Mouse (Mus musculus) embryonic facial prominence, embryonic 12.5 days (tissue): ENCODE measurements around the gene Chchd6. TPM values are rescaled to one million over a fixed set of nuclear protein-coding genes. Genes with fewer than 3 reads are reported as not detected.

ENCODE experiments used
- ATAC-seq: fragments of 200-750 bp; cut with Nextera tagmentation; 2 replicates; pipeline ENCODE4 v1.8.0; 2017; ENCODE audit not compliant: insufficient number of reproducible peaks, insufficient read depth, low FRiP score, low TSS enrichment
- H3K27ac ChIP-seq: fragments of 300-500 bp; sonication (generic); 2 replicates; pipeline ENCODE4 v1.5.1; 2016; ENCODE audit warnings: mild to moderate bottlenecking
- H3K27me3 ChIP-seq: fragments of 300-500 bp; sonication (generic); 2 replicates; pipeline ENCODE4 v1.6.1; 2016; ENCODE audit warnings: mild to moderate bottlenecking, moderate library complexity
- H3K36me3 ChIP-seq: fragments of 300-500 bp; sonication (generic); 2 replicates; pipeline ENCODE4 v1.6.1; 2016; ENCODE audit warnings: mild to moderate bottlenecking
- H3K4me1 ChIP-seq: fragments of 300-500 bp; sonication (generic); 2 replicates; pipeline ENCODE4 v1.6.1; 2016
- H3K4me2 ChIP-seq: fragments of 300-500 bp; sonication (generic); replicated peaks from 2 replicates; pipeline ENCODE4 v1.6.1; 2016; ENCODE audit warnings: mild to moderate bottlenecking, moderate library complexity
- H3K4me3 ChIP-seq: fragments of 300-500 bp; sonication (generic); 2 replicates; pipeline ENCODE4 v1.5.1; 2016; ENCODE audit warnings: mild to moderate bottlenecking
- H3K9ac ChIP-seq: fragments of 300-500 bp; sonication (generic); 2 replicates; pipeline ENCODE4 v1.6.1; 2016; ENCODE audit warnings: mild to moderate bottlenecking, moderate library complexity
- H3K9me3 ChIP-seq: fragments of 300-500 bp; sonication (generic); 2 replicates; pipeline ENCODE4 v1.6.1; 2016; ENCODE audit warnings: mild to moderate bottlenecking, moderate library complexity
- WGBS: fragments of 180-500 bp; shearing (Covaris S2); methylation state at CpG from one replicate; pipeline ENCODE4 v1.1.7; 2016; 5-methylcytosine and 5-hydroxymethylcytosine counted together
- polyA plus RNA-seq: library from polyadenylated mRNA; unstranded; fragments of >200 nt; fragmentation: Nextera tagmentation; extraction: Ambion mirVana; gene quantifications from 2 replicates; pipeline ENCODE4 v1.2.1, GENCODE M21; 2016

The Chchd6 gene
- polyA plus RNA-seq, 1 experiment from 2014 or later: 55.9 TPM

DNA sequence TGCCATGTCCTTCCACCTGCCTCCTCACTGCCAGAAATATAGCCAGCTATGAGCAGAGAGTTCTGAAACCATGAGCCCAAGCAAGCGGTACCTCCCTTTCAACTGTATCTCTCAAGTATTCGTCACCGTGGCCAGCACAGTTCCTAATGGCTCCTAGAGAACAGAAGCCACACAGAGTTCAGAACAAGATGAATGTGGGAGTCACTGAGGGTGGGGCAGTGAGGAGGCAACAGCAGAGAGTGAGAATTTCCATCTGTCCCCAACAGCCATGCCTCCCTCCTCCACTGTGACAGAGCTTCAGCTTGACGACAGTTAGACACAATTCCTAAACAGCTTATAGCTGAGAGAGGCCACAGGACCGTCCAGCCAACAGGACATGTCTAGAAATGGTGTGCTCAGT lies 41.4 kb downstream of the Chchd6 start:
- ATAC-seq: no peak
- H3K9ac ChIP-seq: no peak overlapping the region
- no peaks in the 10 kb centered on the region for H3K9me3 ChIP-seq
- no peaks in the 10 kb centered on the region for H3K36me3 ChIP-seq
- no peak overlapping the region for H3K4me3 ChIP-seq
- H3K4me2 ChIP-seq: no peak overlapping the region
- no peaks in the 10 kb centered on the region for H3K4me1 ChIP-seq
- H3K27ac ChIP-seq: no peak overlapping the region
- no peaks in the 10 kb centered on the region for H3K27me3 ChIP-seq
- 77% methylated on average over 5 of the region's 5 CpGs for WGBS

DNA sequence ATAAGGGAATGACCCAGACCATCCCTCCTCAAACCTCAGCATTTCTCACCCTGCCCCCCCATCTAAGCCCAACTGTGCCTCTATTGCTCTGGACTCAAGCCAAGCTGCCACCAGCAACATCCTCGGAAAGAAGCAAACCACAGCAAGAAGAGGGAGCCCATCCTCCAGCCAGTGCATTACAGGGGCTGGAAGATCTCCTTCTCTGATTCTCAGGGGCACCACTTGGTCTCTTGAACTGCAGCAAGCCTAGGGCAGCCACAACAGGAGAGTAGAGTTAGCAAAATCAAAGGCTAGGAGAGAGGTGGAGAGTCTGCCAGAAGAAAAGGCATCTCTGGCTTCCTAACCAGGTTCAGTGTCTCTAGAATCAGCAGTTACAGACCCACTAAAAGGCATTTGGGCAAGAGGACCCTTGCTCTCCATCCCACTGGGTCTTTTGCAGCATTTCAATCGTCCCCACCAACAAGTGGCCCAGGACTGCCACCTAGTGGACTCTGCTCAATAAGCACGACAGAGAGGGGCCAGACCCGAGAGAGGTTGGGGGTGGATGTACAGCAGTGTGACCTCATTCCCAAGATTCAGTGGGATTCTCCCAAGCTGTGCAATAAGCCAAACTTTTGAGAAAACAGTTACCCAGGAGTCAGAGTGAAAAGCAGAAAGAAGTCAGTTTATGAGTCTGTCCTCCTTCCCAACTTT lies 42.3 kb downstream of the Chchd6 start:
- no peak for ATAC-seq
- no peak overlapping the region for H3K4me2 ChIP-seq
- no peak overlapping the region for H3K9ac ChIP-seq
- 13% methylated on average over 4 of the region's 4 CpGs for WGBS
- H3K4me1 ChIP-seq: no peaks in the 10 kb centered on the region
- no peaks in the 10 kb centered on the region for H3K36me3 ChIP-seq
- no peaks in the 10 kb centered on the region for H3K9me3 ChIP-seq
- no peaks in the 10 kb centered on the region for H3K27me3 ChIP-seq
- H3K4me3 ChIP-seq: no peak overlapping the region
- no peak overlapping the region for H3K27ac ChIP-seq

DNA sequence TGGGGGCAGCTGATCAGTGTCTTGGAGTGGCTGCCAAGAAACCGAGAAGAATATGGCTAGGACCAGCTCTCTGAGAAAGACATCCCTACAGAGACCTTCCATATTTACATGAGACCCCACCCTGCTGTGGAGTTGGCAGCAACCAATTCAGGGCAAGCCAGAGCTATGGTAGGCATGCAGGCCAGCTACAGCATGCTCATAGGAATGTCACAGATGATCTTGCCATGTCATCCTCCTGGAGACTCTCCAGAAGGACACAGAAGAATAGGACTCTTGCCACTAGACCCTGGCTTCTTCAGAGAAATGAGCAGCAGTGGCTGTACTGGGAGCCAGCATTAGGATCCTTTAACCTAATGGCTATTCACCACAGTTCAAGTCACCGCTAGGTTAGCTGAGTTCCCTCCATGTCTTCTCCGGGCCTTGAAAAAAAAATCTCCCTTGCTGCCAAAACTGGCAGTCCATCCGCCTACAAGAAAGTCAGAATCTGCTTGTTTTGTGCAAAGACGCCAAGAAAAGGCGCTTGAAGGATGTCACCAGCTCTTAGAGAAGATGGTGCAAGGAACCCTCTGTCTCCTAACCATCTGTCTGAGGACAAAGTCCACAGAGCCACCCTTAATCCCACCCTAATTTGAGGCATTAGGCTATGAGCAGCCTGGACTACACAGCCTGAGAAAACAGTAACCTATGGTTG lies 43.0 kb downstream of the Chchd6 start:
- Histone ChIP-seq H3K27me3 (no peaks in the 10 kb centered on the region), H3K36me3 (no peaks in the 10 kb centered on the region), H3K4me3 (no peak overlapping the region), H3K27ac (no peak overlapping the region), H3K4me1 (no peaks in the 10 kb centered on the region), H3K9ac (no peak overlapping the region), H3K4me2 (no peak overlapping the region), H3K9me3 (no peaks in the 10 kb centered on the region)
- 87% methylated on average over 6 of the region's 6 CpGs for WGBS
- no peak for ATAC-seq

DNA sequence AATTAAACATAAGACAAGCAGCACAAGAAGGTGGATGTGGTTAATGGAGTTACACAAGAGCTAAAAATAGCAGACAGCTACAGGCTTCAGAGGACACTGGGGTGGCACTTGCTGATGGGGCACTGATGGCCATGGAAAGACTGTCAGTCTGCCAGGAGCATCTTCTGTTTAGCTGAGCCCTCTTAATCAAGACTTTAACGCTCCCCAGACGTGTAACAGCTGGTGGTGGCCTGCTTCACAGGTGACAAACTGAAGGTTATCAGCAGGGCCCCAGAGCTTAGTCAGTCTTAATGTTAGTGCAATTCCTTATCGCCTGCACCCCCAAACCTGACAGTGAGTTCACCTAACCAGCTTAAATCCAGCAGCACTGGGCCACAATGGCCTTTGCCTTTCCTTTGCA lies 46.3 kb downstream of the Chchd6 start:
- Histone ChIP-seq H3K9ac (no peak overlapping the region), H3K4me2 (no peak overlapping the region), H3K36me3 (no peaks in the 10 kb centered on the region), H3K4me3 (no peak overlapping the region), H3K27ac (no peak overlapping the region), H3K27me3 (no peaks in the 10 kb centered on the region), H3K9me3 (no peaks in the 10 kb centered on the region), H3K4me1 (no peaks in the 10 kb centered on the region)
- ATAC-seq: no peak
- WGBS: 68% methylated on average over 3 of the region's 3 CpGs

DNA sequence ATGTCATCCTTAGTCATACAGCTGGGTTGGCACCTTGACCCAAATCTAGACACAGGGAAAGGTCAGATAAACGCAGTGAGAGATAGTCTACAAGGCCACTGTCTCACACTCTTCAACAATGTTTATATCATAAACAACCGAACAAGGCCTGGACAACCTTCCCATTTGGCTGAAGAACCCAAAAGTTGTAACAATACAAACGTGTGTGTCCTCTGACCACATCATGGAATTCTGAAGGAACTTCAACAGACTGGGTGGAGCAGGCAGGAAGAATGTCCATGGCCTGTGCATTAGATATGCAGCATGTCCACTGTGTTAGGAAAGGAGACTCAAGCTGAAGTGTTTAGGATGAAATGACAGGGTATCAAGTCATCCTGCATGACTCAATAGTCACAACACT lies 47.5 kb downstream of the Chchd6 start:
- Histone ChIP-seq H3K36me3 (no peaks in the 10 kb centered on the region), H3K4me1 (no peaks in the 10 kb centered on the region), H3K27ac (no peak overlapping the region), H3K4me3 (no peak overlapping the region), H3K4me2 (no peak overlapping the region), H3K9ac (no peak overlapping the region), H3K9me3 (no peaks in the 10 kb centered on the region), H3K27me3 (no peaks in the 10 kb centered on the region)
- ATAC-seq: no peak
- WGBS: 86% methylated on average over 3 of the region's 3 CpGs

DNA sequence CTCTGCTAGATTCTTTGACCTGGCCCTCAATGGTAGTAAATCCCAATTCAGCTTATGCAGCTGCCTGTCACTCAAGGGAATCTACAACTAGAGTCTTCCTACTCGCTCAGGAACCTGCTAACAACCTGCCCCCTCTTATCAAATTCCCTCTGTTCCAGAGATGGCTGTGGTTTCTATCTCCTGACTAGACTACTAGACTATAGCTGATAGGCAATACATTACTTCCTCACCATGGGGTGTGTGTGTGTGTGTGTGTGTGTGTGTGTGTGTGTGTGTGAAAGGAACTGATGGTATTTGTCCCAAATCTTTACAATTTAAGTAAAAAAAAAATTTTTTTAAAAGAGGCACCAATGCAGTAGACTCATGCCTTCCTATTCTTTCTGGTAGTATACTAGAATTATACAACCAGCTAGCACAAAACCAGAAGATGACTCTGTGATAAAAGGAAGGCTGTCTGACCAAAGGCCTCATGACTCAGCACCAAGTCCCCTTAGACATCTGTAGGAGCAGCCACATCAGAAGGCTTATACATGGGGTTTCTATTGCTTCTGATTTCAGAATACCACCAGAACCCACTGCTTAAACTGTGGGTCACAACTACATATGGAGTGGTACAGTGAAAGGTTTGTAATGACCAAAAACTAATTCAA lies 57.2 kb downstream of the Chchd6 start:
- H3K9ac ChIP-seq: no peak overlapping the region
- H3K4me1 ChIP-seq: no peaks in the 10 kb centered on the region
- no peaks in the 10 kb centered on the region for H3K36me3 ChIP-seq
- H3K4me3 ChIP-seq: no peak overlapping the region
- no peak overlapping the region for H3K27ac ChIP-seq
- no peak for ATAC-seq
- H3K9me3 ChIP-seq: no peaks in the 10 kb centered on the region
- no peaks in the 10 kb centered on the region for H3K27me3 ChIP-seq
- 74% methylated on average over 1 of the region's 1 CpGs for WGBS
- no peak overlapping the region for H3K4me2 ChIP-seq

DNA sequence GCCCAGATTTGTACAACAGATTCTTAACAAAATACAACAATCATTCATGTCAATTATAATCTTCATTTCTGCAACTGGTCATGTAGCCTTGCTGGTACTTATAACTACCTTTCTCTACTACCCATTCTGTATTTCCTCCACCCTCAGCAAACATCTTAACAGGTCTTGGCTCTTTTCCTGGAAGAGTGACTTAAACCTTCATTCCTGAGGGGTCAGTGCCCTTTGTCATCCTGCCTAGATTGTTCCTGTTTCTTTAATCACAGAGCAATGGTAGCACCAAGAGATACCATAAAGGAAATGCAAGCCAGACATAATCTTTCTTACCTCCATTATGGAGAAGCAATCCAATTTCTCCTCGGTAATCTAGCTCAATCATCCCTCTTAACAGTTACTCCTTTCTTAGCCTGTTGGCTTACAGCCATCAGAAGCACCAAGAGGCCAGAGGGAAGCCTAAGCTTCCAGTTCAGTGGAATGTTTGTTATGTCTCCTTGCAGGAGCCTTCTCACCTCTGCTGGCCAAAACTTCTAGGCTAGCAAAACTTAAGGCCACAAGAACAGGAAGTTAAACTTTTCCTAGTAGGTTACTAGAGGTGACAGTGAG lies 59.7 kb downstream of the Chchd6 start:
- Histone ChIP-seq H3K4me3 (no peak overlapping the region), H3K9ac (no peak overlapping the region), H3K9me3 (no peaks in the 10 kb centered on the region), H3K36me3 (no peaks in the 10 kb centered on the region), H3K27me3 (no peaks in the 10 kb centered on the region), H3K4me1 (no peaks in the 10 kb centered on the region), H3K27ac (no peak overlapping the region), H3K4me2 (no peak overlapping the region)
- WGBS: 71% methylated on average over 1 of the region's 1 CpGs
- no peak for ATAC-seq

DNA sequence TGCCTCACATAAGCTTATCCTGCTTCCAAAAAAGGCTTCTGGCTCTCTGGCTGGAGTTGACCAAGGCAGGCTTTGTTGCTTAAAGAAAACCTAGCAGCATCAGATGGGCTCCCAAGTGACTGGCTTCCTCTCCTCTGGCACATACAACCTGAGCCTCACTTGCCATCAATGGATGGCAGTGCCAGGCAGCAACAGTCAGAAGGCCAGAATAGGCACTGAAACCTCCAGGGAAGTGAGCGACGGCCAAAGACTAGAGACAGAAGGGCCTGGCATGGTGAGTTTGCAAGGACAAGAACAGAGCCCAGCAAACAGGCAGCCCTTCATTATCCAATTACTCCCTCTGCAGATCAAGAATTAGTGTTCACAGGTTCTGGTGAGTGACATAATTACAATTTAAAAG lies 70.7 kb downstream of the Chchd6 start:
- Histone ChIP-seq H3K4me2 (no peak overlapping the region), H3K9ac (no peak overlapping the region), H3K36me3 (no peaks in the 10 kb centered on the region), H3K27ac (no peak overlapping the region), H3K27me3 (no peaks in the 10 kb centered on the region), H3K9me3 (no peaks in the 10 kb centered on the region), H3K4me1 (no peaks in the 10 kb centered on the region), H3K4me3 (no peak overlapping the region)
- ATAC-seq: no peak
- WGBS: 73% methylated on average over 2 of the region's 2 CpGs

DNA sequence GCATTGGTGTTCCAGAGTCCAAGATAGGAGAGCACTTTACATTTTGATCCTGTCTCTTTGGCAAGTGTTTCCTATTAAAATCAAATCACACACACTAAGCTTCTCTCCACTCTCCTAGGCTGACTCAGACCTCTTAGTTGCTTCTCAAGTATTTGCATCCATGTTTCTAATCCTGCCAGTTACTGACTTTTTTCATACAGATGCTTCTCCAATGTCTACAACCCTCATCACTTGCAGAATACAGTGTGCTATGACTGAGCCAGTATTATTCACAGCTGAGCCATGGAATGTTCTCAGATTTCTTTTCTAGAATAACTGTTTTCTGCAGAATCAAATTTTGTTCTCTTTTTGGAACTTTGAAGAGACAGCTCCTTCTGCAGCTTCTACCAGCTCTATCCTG lies 85.3 kb downstream of the Chchd6 start:
- Histone ChIP-seq H3K27ac (no peak overlapping the region), H3K9ac (no peak overlapping the region), H3K4me3 (no peak overlapping the region), H3K27me3 (no peaks in the 10 kb centered on the region), H3K36me3 (no peaks in the 10 kb centered on the region), H3K4me2 (no peak overlapping the region), H3K4me1 (no peaks in the 10 kb centered on the region; the same call in 1 of the 2 replicates), H3K9me3 (no peaks in the 10 kb centered on the region)
- ATAC-seq: no peak

DNA sequence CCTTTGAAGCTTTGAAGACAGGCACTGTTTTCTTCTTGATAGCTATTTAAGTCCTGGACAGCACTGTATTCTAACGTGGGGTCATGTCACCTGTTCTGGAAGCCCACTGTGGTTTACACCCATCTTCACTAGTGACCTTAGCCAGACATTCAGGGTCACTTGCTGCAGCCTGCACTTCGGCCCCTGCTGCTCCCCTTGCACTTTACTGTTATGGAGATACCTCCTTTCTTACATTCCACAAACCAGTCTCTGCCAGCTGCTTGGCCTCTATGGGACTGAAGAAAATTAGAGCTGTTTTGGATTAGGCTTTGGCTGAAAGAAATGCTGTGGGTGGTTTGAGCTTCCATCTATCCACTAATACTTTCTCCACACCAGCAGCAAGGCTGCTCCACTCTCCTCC lies 86.7 kb downstream of the Chchd6 start:
- Histone ChIP-seq H3K9me3 (no peaks in the 10 kb centered on the region), H3K9ac (no peak overlapping the region), H3K4me2 (no peak overlapping the region), H3K36me3 (no peaks in the 10 kb centered on the region), H3K27ac (no peak overlapping the region), H3K4me1 (no peaks in the 10 kb centered on the region; the same call in 1 of the 2 replicates), H3K27me3 (no peaks in the 10 kb centered on the region), H3K4me3 (no peak overlapping the region)
- no peak for ATAC-seq
- 59% methylated on average over 2 of the region's 2 CpGs for WGBS

DNA sequence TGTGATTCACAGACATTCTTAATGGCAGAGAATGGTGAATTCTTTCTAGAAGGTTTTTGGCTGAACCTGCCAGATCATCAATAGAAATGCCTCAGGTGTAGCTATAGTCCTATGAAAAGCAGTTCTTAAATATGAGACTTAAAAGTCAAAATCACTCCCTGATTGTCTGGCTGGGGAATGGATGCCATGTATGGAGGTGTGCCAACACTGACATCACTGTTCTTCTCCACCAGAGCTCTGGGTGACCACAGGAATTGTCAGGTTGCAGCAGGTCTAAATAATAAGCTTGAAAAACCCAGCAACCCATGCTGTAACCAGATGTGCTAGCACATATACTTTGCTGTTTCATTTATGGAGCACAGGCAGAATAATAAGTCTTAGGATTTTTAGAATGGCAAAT lies 87.2 kb downstream of the Chchd6 start:
- Histone ChIP-seq H3K27ac (no peak overlapping the region), H3K9ac (no peak overlapping the region), H3K27me3 (no peaks in the 10 kb centered on the region), H3K36me3 (no peaks in the 10 kb centered on the region), H3K4me1 (no peaks in the 10 kb centered on the region; the same call in 1 of the 2 replicates), H3K9me3 (no peaks in the 10 kb centered on the region), H3K4me2 (no peak overlapping the region), H3K4me3 (no peak overlapping the region)
- no peak for ATAC-seq

DNA sequence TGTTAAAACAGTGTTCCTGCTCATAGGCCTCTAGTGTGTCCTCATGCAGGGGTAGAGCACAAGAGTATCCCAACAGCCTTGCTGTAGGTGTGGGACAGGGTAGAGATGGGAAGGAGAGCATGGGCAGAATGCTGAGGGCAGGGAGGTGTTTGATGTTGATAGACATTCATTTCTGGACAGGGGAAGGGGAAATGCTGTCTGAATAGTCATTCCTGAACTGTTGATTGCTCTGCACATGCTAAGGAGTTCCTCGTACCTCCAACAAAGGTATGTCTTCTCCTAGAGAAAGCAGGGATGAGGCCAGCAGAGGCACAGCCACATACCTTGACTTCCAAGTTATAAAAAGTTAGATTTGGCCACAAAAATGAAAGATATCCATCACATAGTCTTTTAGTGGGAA lies 95.5 kb downstream of the Chchd6 start:
- Histone ChIP-seq H3K4me2 (no peak overlapping the region), H3K9me3 (no peaks in the 10 kb centered on the region), H3K27me3 (no peaks in the 10 kb centered on the region), H3K27ac (no peak overlapping the region), H3K36me3 (no peaks in the 10 kb centered on the region), H3K4me1 (no peaks in the 10 kb centered on the region), H3K4me3 (no peak overlapping the region), H3K9ac (no peak overlapping the region)
- WGBS: 92% methylated on average over 1 of the region's 1 CpGs
- no peak for ATAC-seq
